Mouse (Mus musculus): Measurements from ENCODE around the gene Atp8b3. TPM values are rescaled to one million over a fixed set of nuclear protein-coding genes. Genes with fewer than 3 reads are reported as not detected.

Gene Atp8b3
- polyA plus RNA-seq, 1 experiment from 2014 or later: 0.51 TPM

DNA sequence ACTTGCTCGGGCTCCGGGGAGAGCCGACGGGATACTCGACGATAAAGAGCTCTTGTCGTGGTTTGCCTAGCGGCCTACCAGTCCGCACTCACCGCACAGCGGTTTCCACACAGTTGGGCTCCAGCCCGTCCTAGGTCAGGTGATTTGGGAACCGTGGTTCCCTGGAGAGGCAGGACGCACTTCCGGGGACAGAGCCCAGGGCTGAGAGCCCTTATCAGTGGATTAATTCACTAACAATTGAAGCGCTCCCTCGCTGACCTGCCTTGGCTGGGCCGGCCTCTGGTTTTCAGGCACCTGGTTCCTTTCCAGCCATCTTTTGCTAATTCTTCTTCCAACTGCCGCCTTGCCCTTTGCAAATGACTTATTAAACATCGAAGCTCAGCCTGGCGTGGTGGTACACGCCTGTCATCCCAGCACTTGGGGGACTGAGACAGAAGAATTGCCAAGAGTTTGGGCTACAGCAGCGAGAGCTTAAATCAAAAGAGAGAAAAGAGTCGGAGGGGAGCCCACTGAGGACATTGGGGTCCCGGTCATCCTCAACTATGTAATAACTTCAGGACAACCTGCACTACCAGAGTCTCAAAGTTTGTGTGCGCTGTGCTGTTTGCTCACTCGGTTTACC, 35.2 kb downstream of the Atp8b3 start:
- Histone ChIP-seq H3K9me3 (no peaks in the 10 kb centered on the region), H3K4me3 (no peak overlapping the region), H3K36me3 (replicated peaks) (no peaks in the 10 kb centered on the region), H3K27me3 (replicated peaks; ENCODE audit: low read depth, poor library complexity, severe bottlenecking) (peaks cover 100% of the 10 kb centered on the region), H3K4me1 (peaks cover 22% of the 10 kb centered on the region), H3K27ac (replicated peaks) (no peak overlapping the region)
- DNase-seq (ENCODE audit: low spot score): peak; percentile 48
- WGBS: under 1% methylated on average over 27 of the region's 27 CpGs

DNA sequence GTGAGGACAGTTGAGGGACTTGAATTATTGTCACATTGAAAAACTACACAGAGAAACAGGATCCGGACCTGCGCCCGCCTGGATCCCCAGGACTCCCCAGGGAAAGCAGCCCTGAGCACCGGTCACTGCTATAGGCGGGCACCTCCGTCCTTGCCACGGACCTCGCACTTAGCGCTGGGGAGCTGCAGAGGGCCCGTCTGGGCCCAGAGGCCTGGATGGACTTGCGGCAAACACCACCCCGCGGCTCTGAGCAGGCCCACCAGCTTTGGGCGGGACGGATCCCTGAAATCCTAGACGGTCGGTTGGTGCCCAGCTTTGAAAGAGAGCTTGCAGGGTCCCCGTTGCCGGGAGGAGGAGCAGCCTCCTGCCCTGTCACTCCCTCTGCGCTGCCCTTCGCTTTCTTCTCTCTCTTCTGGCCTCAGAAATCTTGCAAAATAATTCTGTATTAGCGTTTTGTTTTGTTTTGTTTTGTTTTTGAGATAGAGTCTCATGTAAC, 36.1 kb downstream of the Atp8b3 start:
- Histone ChIP-seq H3K27me3 (replicated peaks; ENCODE audit: low read depth, poor library complexity, severe bottlenecking) (peaks cover 100% of the 10 kb centered on the region), H3K4me3 (no peak overlapping the region), H3K36me3 (replicated peaks) (no peaks in the 10 kb centered on the region), H3K27ac (replicated peaks) (no peak overlapping the region), H3K4me1 (peaks cover 26% of the 10 kb centered on the region), H3K9me3 (no peaks in the 10 kb centered on the region)
- no peak for DNase-seq (ENCODE audit: low spot score)
- WGBS: under 1% methylated on average over 22 of the region's 22 CpGs

DNA sequence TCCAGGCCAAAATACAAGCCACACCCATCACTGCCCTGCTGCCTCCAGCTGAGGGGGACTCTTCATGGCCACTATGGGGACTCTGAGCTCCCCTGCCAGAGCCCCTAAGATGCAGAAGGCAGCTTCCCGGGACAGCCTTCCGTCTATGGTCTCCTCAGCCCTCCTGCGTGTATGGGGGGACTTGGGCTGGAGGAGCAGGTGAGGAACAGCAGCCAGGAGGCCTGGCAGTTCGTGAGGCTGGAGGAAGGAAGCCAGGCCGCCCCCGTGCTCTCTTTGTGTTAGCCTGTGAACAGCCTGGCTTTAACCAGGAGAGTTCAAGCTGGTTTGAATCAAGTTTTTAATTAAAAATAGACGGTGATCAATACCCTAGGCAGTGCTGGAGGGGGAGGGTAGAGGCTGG, 36.6 kb downstream of the Atp8b3 start:
- WGBS: under 1% methylated on average over 7 of the region's 7 CpGs
- Histone ChIP-seq H3K27ac (replicated peaks) (no peak overlapping the region), H3K4me1 (peaks cover 27% of the 10 kb centered on the region), H3K9me3 (no peaks in the 10 kb centered on the region), H3K27me3 (replicated peaks; ENCODE audit: low read depth, poor library complexity, severe bottlenecking) (peaks cover 100% of the 10 kb centered on the region), H3K4me3 (no peak overlapping the region), H3K36me3 (replicated peaks) (no peaks in the 10 kb centered on the region)
- DNase-seq (ENCODE audit: low spot score): peak; percentile 39

DNA sequence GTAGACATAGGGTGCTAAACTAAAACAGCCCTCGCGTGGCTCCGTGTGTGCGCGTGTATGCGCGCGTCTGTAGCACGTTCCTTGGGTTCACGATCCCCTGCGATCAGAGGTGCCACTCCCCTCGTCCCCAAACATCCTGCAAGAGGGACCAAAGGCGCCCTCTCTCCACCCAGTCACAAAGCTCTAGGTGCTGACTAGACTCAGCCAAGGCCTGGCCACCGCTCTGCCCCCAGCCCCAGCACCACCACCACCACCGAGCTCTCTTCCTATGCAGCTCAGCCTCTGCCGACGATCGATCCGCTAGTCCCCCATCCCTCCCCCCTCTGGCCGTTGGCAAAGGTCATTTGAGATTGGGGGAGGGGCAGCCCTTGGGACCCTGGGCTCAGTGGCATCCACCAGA, 42.5 kb downstream of the Atp8b3 start:
- peaks cover 38% of the 10 kb centered on the region for H3K4me1 ChIP-seq
- peak overlapping the region; percentile 56 for H3K4me3 ChIP-seq
- no peak overlapping the region for H3K27ac ChIP-seq (replicated peaks)
- peak; percentile 45 for DNase-seq (ENCODE audit: low spot score)
- no peaks in the 10 kb centered on the region for H3K36me3 ChIP-seq (replicated peaks)
- WGBS: 1% methylated on average over 20 of the region's 20 CpGs
- no peaks in the 10 kb centered on the region for H3K9me3 ChIP-seq
- peaks cover 100% of the 10 kb centered on the region for H3K27me3 ChIP-seq (replicated peaks; ENCODE audit: low read depth, poor library complexity, severe bottlenecking)

DNA sequence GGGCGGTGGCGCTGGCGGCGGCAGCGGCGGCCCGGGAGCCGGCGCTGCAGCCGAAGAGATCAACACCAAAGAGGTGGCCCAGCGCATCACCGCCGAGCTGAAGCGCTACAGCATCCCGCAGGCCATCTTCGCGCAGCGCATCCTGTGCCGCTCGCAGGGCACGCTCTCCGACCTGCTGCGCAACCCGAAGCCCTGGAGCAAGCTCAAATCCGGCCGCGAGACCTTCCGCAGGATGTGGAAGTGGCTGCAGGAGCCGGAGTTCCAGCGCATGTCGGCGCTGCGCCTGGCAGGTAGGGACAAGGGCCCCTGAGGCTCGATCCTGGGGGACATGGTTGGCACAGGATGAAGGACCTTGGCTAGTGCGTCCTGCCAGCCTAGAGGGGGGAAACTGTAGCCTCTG, 43.0 kb downstream of the Atp8b3 start:
- WGBS: under 1% methylated on average over 35 of the region's 35 CpGs
- peaks cover 41% of the 10 kb centered on the region for H3K4me1 ChIP-seq
- H3K36me3 ChIP-seq (replicated peaks): no peaks in the 10 kb centered on the region
- H3K4me3 ChIP-seq: peak overlapping the region; percentile 56
- peak; percentile 57 for DNase-seq (ENCODE audit: low spot score)
- H3K27ac ChIP-seq (replicated peaks): no peak overlapping the region
- no peaks in the 10 kb centered on the region for H3K9me3 ChIP-seq
- peaks cover 100% of the 10 kb centered on the region for H3K27me3 ChIP-seq (replicated peaks; ENCODE audit: low read depth, poor library complexity, severe bottlenecking)

DNA sequence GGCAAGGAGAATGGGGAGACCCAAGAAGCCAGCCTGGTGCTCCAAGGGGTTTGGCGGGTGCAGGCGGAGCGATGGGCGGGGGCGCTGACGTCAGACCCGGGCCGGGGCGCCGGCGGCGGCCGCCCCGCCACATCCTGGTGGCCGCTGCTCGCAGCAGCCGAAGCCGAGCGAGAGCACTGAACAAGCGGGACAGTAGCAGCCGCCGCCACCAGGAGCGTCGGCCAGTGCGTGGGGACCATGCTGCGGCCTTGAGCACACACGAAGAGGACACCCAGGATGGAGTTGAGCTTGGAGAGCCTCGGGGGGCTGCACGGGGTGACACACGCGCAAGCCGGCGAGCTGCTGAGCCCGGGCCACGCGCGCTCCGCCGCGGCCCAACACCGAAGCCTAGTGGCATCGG, 44.2 kb downstream of the Atp8b3 start, which contains the start of gene Onecut3:
Onecut3 (plus strand) TSS at position 104 of the 400 bp plus-strand sequence.
- Histone ChIP-seq H3K4me1 (peaks cover 41% of the 10 kb centered on the region), H3K27ac (replicated peaks) (no peak within 1 kb of the TSS)
- 1% methylated on average over 42 of the region's 42 CpGs for WGBS

DNA sequence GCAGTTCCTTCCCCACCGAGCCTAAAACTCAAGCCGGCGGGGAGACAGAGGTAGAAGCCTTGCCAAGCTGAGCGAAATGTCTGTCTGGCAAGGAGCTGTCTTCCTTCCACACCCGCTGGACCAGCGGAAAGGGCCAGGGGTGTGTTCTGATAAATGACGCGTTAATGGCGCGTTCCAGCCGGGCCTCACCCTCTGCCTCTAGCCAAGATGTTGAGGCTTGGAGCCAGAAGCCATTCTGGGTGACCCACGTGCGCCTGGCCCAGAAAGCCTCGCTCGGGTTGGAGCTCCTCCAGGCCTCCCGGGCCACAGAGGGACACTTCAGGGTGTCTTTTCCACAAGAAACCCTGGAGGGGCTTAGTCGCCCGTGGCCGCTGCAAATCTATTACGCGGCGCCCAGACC, 48.9 kb downstream of the Atp8b3 start:
- Histone ChIP-seq H3K27me3 (replicated peaks; ENCODE audit: low read depth, poor library complexity, severe bottlenecking) (peaks cover 100% of the 10 kb centered on the region), H3K27ac (replicated peaks) (no peak overlapping the region), H3K4me3 (0 out of 2 replicates have a peak overlapping the region, but pooled peaks have one; percentile 16), H3K36me3 (replicated peaks) (no peaks in the 10 kb centered on the region), H3K4me1 (peaks cover 11% of the 10 kb centered on the region), H3K9me3 (no peaks in the 10 kb centered on the region)
- peak; percentile 31 for DNase-seq (ENCODE audit: low spot score)
- WGBS: under 1% methylated on average over 22 of the region's 22 CpGs

More for the DNA sequence above, 44.2 kb downstream of the Atp8b3 start, which contains the start of gene Onecut3:
- no peaks in the 10 kb centered on the region for H3K36me3 ChIP-seq (replicated peaks)
- H3K9me3 ChIP-seq: no peaks in the 10 kb centered on the region
- peaks cover 100% of the 10 kb centered on the region for H3K27me3 ChIP-seq (replicated peaks; ENCODE audit: low read depth, poor library complexity, severe bottlenecking)
- peak within 1 kb of the TSS; percentile 56 for H3K4me3 ChIP-seq
- DNase-seq (ENCODE audit: low spot score): peak; percentile 76

DNA sequence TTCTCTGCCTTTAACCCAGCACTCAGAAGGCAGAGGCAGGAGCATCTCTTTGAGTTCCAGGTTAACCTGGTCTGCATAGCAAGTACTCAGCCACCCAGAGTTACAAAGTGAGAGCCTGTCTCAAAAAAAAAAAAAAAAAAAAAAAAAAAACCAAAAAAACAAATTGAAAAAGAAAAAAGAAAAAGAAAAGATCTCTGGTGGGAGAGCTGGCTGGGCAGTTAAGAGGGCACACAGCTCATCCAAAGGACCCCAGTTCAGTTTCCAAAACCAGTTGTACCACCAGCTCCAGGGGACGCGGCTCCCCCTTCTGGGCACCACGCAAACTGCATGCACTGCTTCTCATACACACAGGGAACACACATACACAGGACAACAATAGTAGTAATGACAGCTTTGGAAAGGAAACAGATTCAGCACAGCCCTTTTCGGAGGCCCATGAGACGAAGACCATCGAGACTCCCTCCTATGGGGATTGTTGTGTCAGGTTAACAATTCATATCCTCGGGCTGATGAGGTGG, 52.0 kb downstream of the Atp8b3 start:
- H3K27me3 ChIP-seq (replicated peaks; ENCODE audit: low read depth, poor library complexity, severe bottlenecking): peaks cover 100% of the 10 kb centered on the region
- WGBS: 74% methylated on average over 7 of the region's 7 CpGs

DNA sequence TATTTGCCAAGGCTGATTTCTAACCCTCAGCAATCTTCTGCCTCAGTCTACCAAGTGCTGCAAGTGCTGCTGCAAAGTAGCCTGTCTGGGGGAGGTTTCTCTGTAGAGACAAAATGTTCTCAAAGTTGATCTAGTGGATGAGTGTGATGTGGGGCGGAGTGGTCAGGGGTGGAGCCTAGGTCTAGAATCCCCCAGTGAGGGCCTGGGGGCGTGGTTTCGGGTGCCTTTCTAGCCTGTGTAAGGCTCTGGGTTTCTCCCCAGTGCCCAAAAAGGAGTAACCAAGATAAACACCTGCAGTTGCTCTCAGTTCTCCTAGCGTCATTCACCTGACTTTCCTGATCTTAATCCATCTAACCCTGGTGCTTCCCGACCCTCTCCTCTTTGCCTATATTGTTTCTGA, 57.9 kb downstream of the Atp8b3 start:
- DNase-seq (ENCODE audit: low spot score): no peak
- Histone ChIP-seq H3K27ac (replicated peaks) (no peak overlapping the region), H3K27me3 (replicated peaks; ENCODE audit: low read depth, poor library complexity, severe bottlenecking) (peaks cover 91% of the 10 kb centered on the region), H3K4me1 (peaks cover 12% of the 10 kb centered on the region), H3K36me3 (replicated peaks) (no peaks in the 10 kb centered on the region), H3K9me3 (no peaks in the 10 kb centered on the region), H3K4me3 (no peak overlapping the region)
- 13% methylated on average over 5 of the region's 5 CpGs for WGBS

More for the DNA sequence above, 52.0 kb downstream of the Atp8b3 start:
- no peak for DNase-seq (ENCODE audit: low spot score)
- no peak overlapping the region for H3K4me3 ChIP-seq
- no peaks in the 10 kb centered on the region for H3K36me3 ChIP-seq (replicated peaks)
- no peaks in the 10 kb centered on the region for H3K9me3 ChIP-seq
- no peak overlapping the region for H3K27ac ChIP-seq (replicated peaks)
- H3K4me1 ChIP-seq: peaks cover 8% of the 10 kb centered on the region; the same call in 1 of the 2 replicates

DNA sequence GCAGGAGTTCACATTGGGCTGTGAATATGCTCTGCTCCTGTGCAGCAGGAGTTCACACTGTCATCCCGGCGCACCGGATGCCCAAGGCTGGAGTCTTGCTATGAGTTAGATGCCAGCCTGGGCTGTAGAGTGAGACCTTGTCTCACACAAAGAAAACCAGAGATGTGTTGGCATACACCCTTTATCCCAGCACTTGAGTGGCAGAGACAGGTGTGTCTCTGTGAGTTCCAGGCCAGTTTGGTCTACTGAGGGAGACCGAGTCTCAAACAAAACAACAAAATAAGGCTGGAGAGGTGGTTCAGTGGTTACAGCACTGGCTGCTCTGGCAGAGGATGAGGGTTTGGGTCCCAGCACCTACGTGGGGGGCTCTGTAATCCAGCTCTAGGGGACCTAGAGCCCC, 60.4 kb downstream of the Atp8b3 start:
- DNase-seq (ENCODE audit: low spot score): no peak
- H3K27ac ChIP-seq (replicated peaks): no peak overlapping the region
- WGBS: 81% methylated on average over 5 of the region's 5 CpGs
- no peaks in the 10 kb centered on the region for H3K36me3 ChIP-seq (replicated peaks)
- H3K9me3 ChIP-seq: no peaks in the 10 kb centered on the region
- no peak overlapping the region for H3K4me3 ChIP-seq
- peaks cover 78% of the 10 kb centered on the region for H3K27me3 ChIP-seq (replicated peaks; ENCODE audit: low read depth, poor library complexity, severe bottlenecking)
- peaks cover 19% of the 10 kb centered on the region for H3K4me1 ChIP-seq

DNA sequence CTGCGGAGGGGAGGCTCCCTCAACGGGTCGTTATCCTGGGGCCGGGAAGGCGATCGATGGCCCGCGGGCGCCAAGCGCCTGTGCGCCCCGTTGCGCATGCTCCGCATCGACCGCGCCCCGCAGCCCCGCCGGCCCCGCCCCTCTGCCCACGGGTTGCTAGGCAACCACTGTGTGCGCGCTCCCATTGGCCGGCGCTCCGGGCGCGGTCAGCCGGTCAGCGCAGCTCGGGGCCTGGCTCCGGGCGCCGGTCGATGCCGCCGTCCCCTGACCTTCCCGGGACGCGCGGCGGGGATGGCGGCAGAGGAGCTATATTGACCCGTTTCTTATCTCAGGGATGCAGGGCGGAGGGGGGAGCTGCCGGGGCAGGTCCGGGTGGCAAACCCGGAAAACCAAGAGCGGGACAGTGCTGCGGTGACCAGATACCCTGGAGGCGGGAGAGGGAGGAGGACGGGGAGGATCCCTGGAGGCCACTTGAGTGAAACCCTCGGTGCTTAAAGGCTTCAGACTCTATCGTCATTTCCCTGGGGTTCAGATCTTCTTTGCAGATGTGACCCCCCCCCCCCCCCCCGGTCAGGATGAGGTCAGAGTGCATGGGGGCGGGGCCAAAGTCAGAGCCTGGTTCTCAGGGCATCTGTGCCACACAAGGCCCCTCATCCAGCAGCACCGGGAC, 63.5 kb downstream of the Atp8b3 start:
- H3K9me3 ChIP-seq: no peaks in the 10 kb centered on the region
- WGBS: under 1% methylated on average over 58 of the region's 58 CpGs
- peak overlapping the region; percentile 83 for H3K27ac ChIP-seq (replicated peaks)
- peak overlapping the region; percentile 66 for H3K4me3 ChIP-seq
- peak; percentile 94 for DNase-seq (ENCODE audit: low spot score)
- no peaks in the 10 kb centered on the region for H3K36me3 ChIP-seq (replicated peaks)
- peaks cover 78% of the 10 kb centered on the region for H3K27me3 ChIP-seq (replicated peaks; ENCODE audit: low read depth, poor library complexity, severe bottlenecking)
- peaks cover 19% of the 10 kb centered on the region for H3K4me1 ChIP-seq
